Mouse (Mus musculus) embryonic facial prominence, embryonic 12.5 days (tissue): ENCODE measurements around the gene Dip2c. TPM values are rescaled to one million over a fixed set of nuclear protein-coding genes. Genes with fewer than 3 reads are reported as not detected.
A peak's percentile ranks its signal among the peaks of the same experiment; 100 is the strongest.

Experiments used
- ATAC-seq: fragments of 200-750 bp; cut with Nextera tagmentation; 2 replicates; pipeline ENCODE4 v1.8.0; 2017; ENCODE audit not compliant: insufficient number of reproducible peaks, insufficient read depth, low FRiP score, low TSS enrichment
- H3K27ac ChIP-seq: fragments of 300-500 bp; sonication (generic); 2 replicates; pipeline ENCODE4 v1.5.1; 2016; ENCODE audit warnings: mild to moderate bottlenecking
- H3K27me3 ChIP-seq: fragments of 300-500 bp; sonication (generic); 2 replicates; pipeline ENCODE4 v1.6.1; 2016; ENCODE audit warnings: mild to moderate bottlenecking, moderate library complexity
- H3K36me3 ChIP-seq: fragments of 300-500 bp; sonication (generic); 2 replicates; pipeline ENCODE4 v1.6.1; 2016; ENCODE audit warnings: mild to moderate bottlenecking
- H3K4me1 ChIP-seq: fragments of 300-500 bp; sonication (generic); 2 replicates; pipeline ENCODE4 v1.6.1; 2016
- H3K4me2 ChIP-seq: fragments of 300-500 bp; sonication (generic); replicated peaks from 2 replicates; pipeline ENCODE4 v1.6.1; 2016; ENCODE audit warnings: mild to moderate bottlenecking, moderate library complexity
- H3K4me3 ChIP-seq: fragments of 300-500 bp; sonication (generic); 2 replicates; pipeline ENCODE4 v1.5.1; 2016; ENCODE audit warnings: mild to moderate bottlenecking
- H3K9ac ChIP-seq: fragments of 300-500 bp; sonication (generic); 2 replicates; pipeline ENCODE4 v1.6.1; 2016; ENCODE audit warnings: mild to moderate bottlenecking, moderate library complexity
- H3K9me3 ChIP-seq: fragments of 300-500 bp; sonication (generic); 2 replicates; pipeline ENCODE4 v1.6.1; 2016; ENCODE audit warnings: mild to moderate bottlenecking, moderate library complexity
- WGBS: fragments of 180-500 bp; shearing (Covaris S2); methylation state at CpG from one replicate; pipeline ENCODE4 v1.1.7; 2016; 5-methylcytosine and 5-hydroxymethylcytosine counted together
- polyA plus RNA-seq: library from polyadenylated mRNA; unstranded; fragments of >200 nt; fragmentation: Nextera tagmentation; extraction: Ambion mirVana; gene quantifications from 2 replicates; pipeline ENCODE4 v1.2.1, GENCODE M21; 2016

The Dip2c gene
- polyA plus RNA-seq, 1 experiment from 2014 or later, result 8.6 TPM

GRCm38 (mm10) chr13:9683280-9683679 lies 407.0 kb downstream of the Dip2c start:
- Histone ChIP-seq H3K4me1 (no peaks in the 10 kb centered on the region), H3K27ac (no peak overlapping the region), H3K4me2 (no peak overlapping the region), H3K9ac (no peak overlapping the region), H3K27me3 (no peaks in the 10 kb centered on the region), H3K4me3 (no peak overlapping the region), H3K36me3 (peaks cover 56% of the 10 kb centered on the region), H3K9me3 (no peaks in the 10 kb centered on the region)
- ATAC-seq, result no peak
- 88% methylated on average over 4 of the region's 4 CpGs for WGBS

- H3K4me1 ChIP-seq, result no peaks in the 10 kb centered on the region
- H3K27me3 ChIP-seq, result no peaks in the 10 kb centered on the region
- WGBS, result 96% methylated on average over 11 of the region's 11 CpGs
- no peak overlapping the region for H3K4me2 ChIP-seq
- H3K9me3 ChIP-seq, result no peaks in the 10 kb centered on the region
- ATAC-seq, result no peak
- peaks cover 67% of the 10 kb centered on the region for H3K36me3 ChIP-seq
- H3K9ac ChIP-seq, result no peak overlapping the region
- H3K4me3 ChIP-seq, result no peak overlapping the region
- H3K27ac ChIP-seq, result no peak overlapping the region
Observed at GRCm38 (mm10) chr13:9684153-9684923, 408.0 kb downstream of the Dip2c start.

GRCm38 (mm10) chr13:9686261-9686660 lies 409.9 kb downstream of the Dip2c start:
- Histone ChIP-seq H3K9ac (no peak overlapping the region), H3K4me1 (no peaks in the 10 kb centered on the region), H3K27me3 (no peaks in the 10 kb centered on the region), H3K36me3 (peaks cover 84% of the 10 kb centered on the region), H3K4me3 (no peak overlapping the region), H3K27ac (no peak overlapping the region), H3K9me3 (no peaks in the 10 kb centered on the region), H3K4me2 (no peak overlapping the region)
- no peak for ATAC-seq
- WGBS, result 90% methylated on average over 7 of the region's 7 CpGs

- Histone ChIP-seq H3K36me3 (peaks cover 81% of the 10 kb centered on the region), H3K4me3 (no peak overlapping the region), H3K9me3 (no peaks in the 10 kb centered on the region), H3K27me3 (no peaks in the 10 kb centered on the region), H3K4me2 (no peak overlapping the region), H3K27ac (no peak overlapping the region), H3K4me1 (no peaks in the 10 kb centered on the region), H3K9ac (no peak overlapping the region)
- WGBS, result 87% methylated on average over 11 of the region's 11 CpGs
- 0 out of 2 replicates have a peak, but pooled peaks have one; percentile 53 for ATAC-seq
Observed at GRCm38 (mm10) chr13:9686765-9687164, 410.4 kb downstream of the Dip2c start.

GRCm38 (mm10) chr13:9689366-9689765 lies 413.0 kb downstream of the Dip2c start:
- WGBS, result 93% methylated on average over 16 of the region's 16 CpGs
- H3K4me3 ChIP-seq, result no peak overlapping the region
- peaks cover 78% of the 10 kb centered on the region for H3K36me3 ChIP-seq
- no peaks in the 10 kb centered on the region for H3K27me3 ChIP-seq
- no peak for ATAC-seq
- H3K4me1 ChIP-seq, result no peaks in the 10 kb centered on the region
- H3K27ac ChIP-seq, result no peak overlapping the region
- H3K9ac ChIP-seq, result no peak overlapping the region
- H3K4me2 ChIP-seq, result no peak overlapping the region
- no peaks in the 10 kb centered on the region for H3K9me3 ChIP-seq

GRCm38 (mm10) chr13:9692876-9693275 lies 416.5 kb downstream of the Dip2c start:
- 59% methylated on average over 3 of the region's 3 CpGs for WGBS
- H3K4me3 ChIP-seq, result no peak overlapping the region
- no peak for ATAC-seq
- H3K9ac ChIP-seq, result no peak overlapping the region
- H3K27me3 ChIP-seq, result no peaks in the 10 kb centered on the region
- H3K4me2 ChIP-seq, result no peak overlapping the region
- peaks cover 81% of the 10 kb centered on the region for H3K36me3 ChIP-seq
- H3K27ac ChIP-seq, result no peak overlapping the region
- H3K4me1 ChIP-seq, result no peaks in the 10 kb centered on the region
- H3K9me3 ChIP-seq, result no peaks in the 10 kb centered on the region

GRCm38 (mm10) chr13:9694651-9695050 lies 418.3 kb downstream of the Dip2c start:
- 94% methylated on average over 6 of the region's 6 CpGs for WGBS
- H3K4me3 ChIP-seq, result no peak overlapping the region
- H3K4me2 ChIP-seq, result no peak overlapping the region
- H3K9ac ChIP-seq, result no peak overlapping the region
- H3K4me1 ChIP-seq, result no peaks in the 10 kb centered on the region
- H3K36me3 ChIP-seq, result peaks cover 69% of the 10 kb centered on the region
- H3K27ac ChIP-seq, result no peak overlapping the region
- no peaks in the 10 kb centered on the region for H3K9me3 ChIP-seq
- H3K27me3 ChIP-seq, result no peaks in the 10 kb centered on the region
- ATAC-seq, result no peak

GRCm38 (mm10) chr13:9695403-9695802 lies 419.1 kb downstream of the Dip2c start:
- H3K4me3 ChIP-seq, result no peak overlapping the region
- H3K4me2 ChIP-seq, result no peak overlapping the region
- peaks cover 63% of the 10 kb centered on the region for H3K36me3 ChIP-seq
- H3K9ac ChIP-seq, result no peak overlapping the region
- WGBS, result 85% methylated on average over 4 of the region's 4 CpGs
- H3K4me1 ChIP-seq, result no peaks in the 10 kb centered on the region
- H3K27me3 ChIP-seq, result no peaks in the 10 kb centered on the region
- no peaks in the 10 kb centered on the region for H3K9me3 ChIP-seq
- no peak for ATAC-seq
- no peak overlapping the region for H3K27ac ChIP-seq

- no peaks in the 10 kb centered on the region for H3K4me1 ChIP-seq
- ATAC-seq, result no peak
- H3K4me3 ChIP-seq, result no peak overlapping the region
- no peak overlapping the region for H3K9ac ChIP-seq
- no peak overlapping the region for H3K27ac ChIP-seq
- no peaks in the 10 kb centered on the region for H3K27me3 ChIP-seq
- H3K4me2 ChIP-seq, result no peak overlapping the region
- H3K9me3 ChIP-seq, result no peaks in the 10 kb centered on the region
- peaks cover 59% of the 10 kb centered on the region for H3K36me3 ChIP-seq
Observed at GRCm38 (mm10) chr13:9695809-9696208, 419.5 kb downstream of the Dip2c start.

- H3K4me2 ChIP-seq, result no peak overlapping the region
- 94% methylated on average over 4 of the region's 4 CpGs for WGBS
- no peak for ATAC-seq
- no peak overlapping the region for H3K27ac ChIP-seq
- H3K4me1 ChIP-seq, result no peaks in the 10 kb centered on the region
- H3K9me3 ChIP-seq, result no peaks in the 10 kb centered on the region
- H3K36me3 ChIP-seq, result peaks cover 50% of the 10 kb centered on the region
- no peaks in the 10 kb centered on the region for H3K27me3 ChIP-seq
- H3K9ac ChIP-seq, result no peak overlapping the region
- no peak overlapping the region for H3K4me3 ChIP-seq
Observed at GRCm38 (mm10) chr13:9697340-9697739, 421.0 kb downstream of the Dip2c start.

- H3K9ac ChIP-seq, result no peak overlapping the region
- H3K27ac ChIP-seq, result no peak overlapping the region
- no peak for ATAC-seq
- H3K4me3 ChIP-seq, result no peak overlapping the region
- WGBS, result 79% methylated on average over 12 of the region's 12 CpGs
- H3K4me2 ChIP-seq, result no peak overlapping the region
- H3K36me3 ChIP-seq, result peaks cover 11% of the 10 kb centered on the region; the same call in 1 of the 2 replicates
- H3K9me3 ChIP-seq, result no peaks in the 10 kb centered on the region
- no peaks in the 10 kb centered on the region for H3K27me3 ChIP-seq
- no peaks in the 10 kb centered on the region for H3K4me1 ChIP-seq
Observed at GRCm38 (mm10) chr13:9702615-9703235, 426.4 kb downstream of the Dip2c start.

GRCm38 (mm10) chr13:9706720-9707119 lies 430.4 kb downstream of the Dip2c start:
- Histone ChIP-seq H3K4me1 (peaks cover 6% of the 10 kb centered on the region; the same call in 1 of the 2 replicates), H3K27ac (no peak overlapping the region), H3K4me3 (no peak overlapping the region), H3K36me3 (peaks cover 7% of the 10 kb centered on the region; the same call in 1 of the 2 replicates), H3K9me3 (no peaks in the 10 kb centered on the region), H3K27me3 (no peaks in the 10 kb centered on the region), H3K9ac (no peak overlapping the region), H3K4me2 (no peak overlapping the region)
- 89% methylated on average over 8 of the region's 8 CpGs for WGBS
- no peak for ATAC-seq
